Mouse (Mus musculus) urinary bladder, postnatal 25 days (tissue): ENCODE results near the gene Nfyc.

ENCODE experiments used
- DNase-seq: peaks from one replicate; pipeline ENCODE4 v3.0.0; 2022; ENCODE audit warnings: low spot score

Nfyc gene

GRCm38 (mm10) chr4:120747941-120748866 lies 83.2 kb downstream of the Nfyc start, which contains the start of gene Kcnq4:
Gene Kcnq4, minus strand, starts transcription at chr4:120748612.
- DNase-seq = no peak

- DNase-seq = peak; percentile 16
These were observed 84.1 kb downstream of the Nfyc start for GRCm38 (mm10) chr4:120747243-120747792.

- DNase-seq = peak; percentile 14
These were observed 84.7 kb downstream of the Nfyc start for GRCm38 (mm10) chr4:120746552-120747150.

- no peak for DNase-seq
These were observed 85.4 kb downstream of the Nfyc start for GRCm38 (mm10) chr4:120745731-120746551.

DNA sequence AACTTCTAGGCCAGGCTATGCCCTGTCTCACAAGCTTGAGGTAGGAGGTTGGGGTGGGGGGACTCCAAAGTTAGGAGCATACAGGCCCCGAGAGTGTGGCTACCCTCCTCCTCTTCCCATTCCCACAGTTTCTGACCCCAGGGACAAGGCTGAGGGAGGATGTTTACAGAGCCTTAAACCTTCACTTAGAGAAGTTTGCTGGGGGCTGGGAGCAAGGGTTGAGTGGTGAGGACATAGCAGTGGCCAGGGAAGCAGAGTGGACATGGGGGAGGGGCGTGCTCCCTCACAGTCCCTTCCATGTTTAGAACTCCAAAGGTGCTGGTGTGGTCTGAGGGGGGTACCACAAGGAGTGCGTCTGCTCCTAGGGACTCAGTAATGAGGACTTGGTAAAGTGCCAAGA lies 87.7 kb downstream of the Nfyc start:
- no peak for DNase-seq

- DNase-seq = no peak
These were observed 90.1 kb downstream of the Nfyc start for GRCm38 (mm10) chr4:120741303-120741702.

- DNase-seq = no peak
These were observed 97.3 kb downstream of the Nfyc start for GRCm38 (mm10) chr4:120734012-120734622.

DNA sequence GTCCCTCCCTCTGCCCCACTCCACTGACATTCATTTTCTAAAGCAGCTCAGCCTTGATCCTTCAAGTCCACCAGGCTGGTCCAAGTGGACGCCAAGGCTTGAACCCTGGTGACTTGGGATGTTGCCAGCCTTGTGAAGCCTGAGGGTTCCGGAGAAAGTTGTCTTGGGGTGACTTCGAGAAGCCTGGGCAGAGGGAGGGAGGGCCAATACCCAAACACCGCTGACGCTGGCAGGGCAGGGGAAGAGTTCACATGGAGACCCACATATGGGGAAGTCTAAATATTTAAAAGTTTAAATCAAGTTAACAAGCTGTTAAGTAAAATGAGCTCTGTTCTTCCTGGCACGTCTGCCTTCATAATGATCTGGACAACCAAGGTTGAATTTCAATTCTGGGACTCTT lies 98.6 kb downstream of the Nfyc start:
- no peak for DNase-seq

DNA sequence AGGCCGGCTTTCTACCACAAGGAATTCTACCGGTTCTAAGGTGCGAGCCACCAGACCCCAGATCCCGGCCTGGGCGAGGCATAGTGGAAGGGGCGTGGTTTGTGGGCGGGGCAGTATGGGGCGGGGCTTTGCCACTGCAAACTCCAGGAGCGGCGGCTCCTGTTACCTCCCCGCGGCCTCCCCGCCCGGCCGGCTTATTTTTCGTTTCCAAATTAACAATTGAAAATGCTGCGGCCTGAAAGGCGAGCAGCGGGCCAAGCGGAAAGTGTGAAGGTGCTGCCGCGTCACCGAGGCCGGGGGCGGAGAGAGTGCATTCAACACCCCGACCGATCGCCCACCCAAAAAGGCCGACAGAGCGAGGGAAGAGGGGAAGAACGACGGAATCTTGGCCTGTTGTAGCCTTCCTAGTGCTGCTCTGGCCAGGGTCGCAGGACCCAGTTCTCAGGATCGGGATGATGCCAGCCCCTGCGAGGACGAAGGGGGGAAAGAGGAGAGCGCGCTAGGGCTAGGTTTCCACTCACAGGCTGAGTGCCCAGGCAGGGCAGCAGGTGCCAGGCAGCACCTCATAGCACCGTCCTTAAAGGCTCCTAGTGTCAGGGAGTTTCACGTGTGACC lies 100.2 kb downstream of the Nfyc start:
- DNase-seq = peak; percentile 56

DNA sequence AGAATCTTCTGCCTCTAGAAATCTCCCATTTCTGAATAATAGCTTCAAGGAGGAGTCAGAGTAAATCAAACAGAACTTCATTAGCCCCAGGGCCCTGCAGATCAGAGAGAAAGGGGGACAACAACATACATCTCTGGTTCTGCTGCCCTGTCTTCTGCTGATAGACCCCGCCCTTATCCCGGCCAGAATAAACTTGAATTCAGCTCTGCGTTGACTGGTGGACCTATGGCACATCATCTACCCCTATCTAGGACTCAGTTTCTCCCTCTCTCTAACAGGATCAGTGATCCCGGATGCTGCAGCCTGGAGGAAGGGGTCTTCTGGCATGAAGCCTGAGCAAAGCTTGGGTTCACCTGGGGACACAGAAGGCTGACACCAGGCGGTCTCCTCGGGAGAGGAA lies 100.8 kb downstream of the Nfyc start:
- no peak for DNase-seq

- DNase-seq = no peak
These were observed 101.2 kb downstream of the Nfyc start for GRCm38 (mm10) chr4:120730146-120730545.

DNA sequence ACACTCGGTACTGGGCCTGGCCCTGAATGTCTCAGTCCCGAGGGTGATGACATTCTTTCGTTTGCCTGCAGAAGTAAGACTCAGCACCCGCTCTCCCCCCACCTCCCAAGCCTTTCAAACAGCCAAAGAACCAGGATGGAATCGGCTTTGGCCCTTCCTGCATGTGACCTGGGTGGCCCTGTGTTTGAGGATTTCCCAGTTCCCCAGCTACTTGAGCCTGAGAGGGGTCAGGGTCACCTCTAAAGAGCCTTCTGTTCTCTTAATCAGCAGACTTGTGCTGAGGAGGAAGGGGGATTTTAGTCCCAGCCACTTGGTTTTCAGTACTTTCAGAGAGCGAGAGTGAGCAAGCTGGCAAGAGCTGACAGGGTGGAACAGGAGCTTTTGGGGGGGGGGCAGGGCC lies 101.9 kb downstream of the Nfyc start:
- no peak for DNase-seq

DNA sequence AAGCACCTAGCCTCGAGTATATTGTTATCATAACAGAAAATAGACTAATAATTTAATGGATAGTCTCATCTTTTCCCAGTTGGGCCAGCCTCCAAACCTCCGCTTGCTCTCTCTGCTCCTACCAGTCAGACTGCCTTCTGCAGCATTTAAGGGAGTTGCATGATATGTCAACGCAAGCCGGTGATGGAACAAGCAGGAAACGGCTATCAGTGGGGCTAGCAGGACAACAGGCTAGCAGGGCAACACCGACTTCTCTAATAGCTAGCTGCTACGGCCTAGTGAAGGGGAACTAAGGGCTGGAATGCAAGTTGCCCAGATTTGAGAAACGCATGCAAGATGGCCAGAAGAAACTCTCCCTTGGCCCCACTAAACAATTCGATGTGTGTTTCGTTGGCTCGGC lies 103.5 kb downstream of the Nfyc start:
- no peak for DNase-seq

GRCm38 (mm10) chr4:120726174-120726573 lies 105.2 kb downstream of the Nfyc start:
- no peak for DNase-seq

GRCm38 (mm10) chr4:120725516-120726090 lies 105.8 kb downstream of the Nfyc start:
- DNase-seq = no peak

GRCm38 (mm10) chr4:120721574-120721973 lies 109.8 kb downstream of the Nfyc start:
- no peak for DNase-seq

- DNase-seq = no peak
These were observed 112.2 kb downstream of the Nfyc start for GRCm38 (mm10) chr4:120719152-120719551.

- DNase-seq = no peak
These were observed 113.8 kb downstream of the Nfyc start for GRCm38 (mm10) chr4:120717591-120717990.

DNA sequence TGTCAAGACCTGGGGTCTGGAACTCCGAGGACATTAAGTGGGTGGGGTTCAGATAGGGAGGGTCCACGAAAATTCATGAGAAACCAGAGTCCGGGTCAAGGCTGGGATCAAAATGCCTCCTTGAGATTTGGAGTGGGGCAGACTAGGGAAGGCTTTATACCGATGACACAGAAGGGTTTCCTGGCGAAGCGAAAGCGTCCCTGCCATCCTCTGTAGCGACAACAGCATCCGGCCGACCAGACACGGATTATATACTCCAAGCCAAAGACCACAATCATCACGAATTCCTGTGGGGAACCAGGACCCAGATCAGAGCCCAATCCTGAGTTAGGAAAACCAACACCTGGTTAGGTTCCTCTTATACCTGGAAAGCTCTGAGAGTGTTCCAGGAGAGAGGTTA lies 114.6 kb downstream of the Nfyc start:
- DNase-seq = no peak

DNA sequence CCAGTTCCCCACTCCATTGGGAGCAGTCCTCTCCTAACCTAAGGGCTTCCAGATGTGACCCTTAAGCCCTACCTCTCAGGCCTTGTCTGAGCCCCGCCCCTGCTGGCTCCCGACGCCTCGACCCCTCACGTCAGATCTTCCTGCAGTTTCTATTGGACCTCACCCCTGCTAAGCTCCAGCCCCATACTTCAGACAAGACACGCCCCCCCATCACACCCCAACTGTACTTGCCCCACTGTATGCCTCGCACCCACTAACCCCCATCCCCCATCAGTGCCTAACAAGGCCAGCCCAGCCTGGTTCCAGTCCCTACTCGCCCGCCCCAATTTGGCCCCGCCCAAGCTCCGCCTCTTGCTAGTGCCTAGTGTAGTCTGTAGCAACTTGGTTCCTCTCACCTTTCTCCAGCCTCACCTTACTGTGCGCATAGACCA lies 115.2 kb downstream of the Nfyc start:
- DNase-seq = peak; percentile 50
